Mouse (Mus musculus): ENCODE measurements around the gene Jazf1.

The Jazf1 gene

DNA sequence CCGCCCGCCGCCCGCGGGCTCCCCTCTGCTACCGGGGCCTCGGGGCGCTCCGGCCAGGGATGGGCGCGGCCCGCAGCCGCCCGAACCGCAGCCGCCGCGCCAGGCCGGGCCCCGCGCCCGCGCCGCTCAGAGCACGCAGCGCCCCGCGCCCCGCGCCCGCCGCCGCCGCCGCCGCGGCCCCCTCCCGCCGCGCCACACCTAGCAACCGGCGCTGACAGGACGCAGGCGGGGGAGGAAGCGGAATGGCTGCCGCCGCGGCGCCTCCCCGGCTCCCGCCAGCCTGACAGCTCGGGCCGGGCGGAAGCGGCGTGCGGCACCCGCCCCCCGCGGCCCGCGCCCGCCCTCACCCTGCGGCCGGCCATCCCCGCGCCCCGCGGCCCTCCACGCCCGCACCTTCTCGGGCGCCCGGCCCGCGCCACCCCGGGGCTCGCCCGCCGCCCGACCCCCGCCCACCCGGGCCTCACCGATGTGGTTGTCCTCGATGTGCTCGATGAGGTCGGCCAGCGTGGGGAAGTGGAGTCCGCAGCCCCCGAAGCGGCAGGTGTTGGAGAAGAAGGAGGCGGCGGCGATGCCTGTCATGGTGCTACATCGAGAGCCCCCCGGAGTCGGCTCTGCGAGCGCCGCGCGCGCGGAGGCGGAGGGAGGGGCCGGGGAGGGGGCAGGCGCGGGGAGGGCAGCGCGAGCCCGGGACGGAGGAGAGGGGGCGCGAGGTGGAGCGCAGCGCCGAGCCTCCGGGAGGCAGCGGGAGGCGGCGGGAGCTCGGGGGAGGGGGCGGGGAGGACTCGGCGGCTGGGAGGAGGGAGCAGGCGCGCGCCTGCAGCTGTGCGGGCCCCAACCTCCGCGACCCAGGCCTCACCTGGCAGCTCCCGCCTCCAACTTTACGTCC lies at the start of gene Jazf1:
Gene Jazf1 (minus strand): TSS at position 643 of the 886 bp plus-strand sequence.
- DNase-seq = peak; percentile 78

DNA sequence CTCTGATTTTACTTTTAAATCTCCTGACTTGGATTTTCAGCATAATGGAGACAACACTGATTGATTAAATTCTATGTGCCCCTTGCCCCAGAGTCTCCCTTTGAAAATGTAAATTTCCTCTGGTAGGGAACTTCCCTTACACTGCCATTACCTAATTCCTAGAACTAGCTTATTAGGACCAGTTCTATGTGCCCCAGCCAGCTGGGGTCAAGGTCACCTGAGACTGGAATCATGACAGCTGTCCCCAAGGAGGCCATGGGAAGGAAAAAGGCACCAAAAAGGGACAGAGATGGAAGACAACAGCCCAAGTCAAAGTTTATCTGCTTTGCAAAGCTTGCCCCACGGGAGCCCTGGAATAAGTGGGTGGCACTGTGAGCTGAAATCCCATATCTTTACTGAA lies 49.4 kb upstream of the Jazf1 start:
- DNase-seq = no peak

DNA sequence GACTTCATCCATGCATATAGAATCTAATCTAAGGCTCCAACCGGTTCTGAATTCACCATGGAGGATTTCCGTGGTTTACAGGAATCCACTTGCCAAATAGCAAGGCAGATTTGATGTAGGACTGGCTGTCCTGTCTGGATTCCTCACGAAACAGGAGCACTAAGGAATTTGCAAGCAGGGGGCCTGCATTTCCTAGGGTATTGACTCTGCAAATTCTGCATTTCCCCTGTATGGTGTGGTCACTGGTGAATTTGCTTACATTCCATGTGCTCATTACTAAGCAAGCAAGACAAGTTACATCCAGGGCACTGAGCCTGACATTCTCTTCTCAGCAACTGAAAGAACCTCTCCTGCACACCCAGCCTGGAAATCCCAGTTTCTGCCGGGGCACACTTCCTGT lies 18.4 kb upstream of the Jazf1 start:
- no peak for DNase-seq

DNA sequence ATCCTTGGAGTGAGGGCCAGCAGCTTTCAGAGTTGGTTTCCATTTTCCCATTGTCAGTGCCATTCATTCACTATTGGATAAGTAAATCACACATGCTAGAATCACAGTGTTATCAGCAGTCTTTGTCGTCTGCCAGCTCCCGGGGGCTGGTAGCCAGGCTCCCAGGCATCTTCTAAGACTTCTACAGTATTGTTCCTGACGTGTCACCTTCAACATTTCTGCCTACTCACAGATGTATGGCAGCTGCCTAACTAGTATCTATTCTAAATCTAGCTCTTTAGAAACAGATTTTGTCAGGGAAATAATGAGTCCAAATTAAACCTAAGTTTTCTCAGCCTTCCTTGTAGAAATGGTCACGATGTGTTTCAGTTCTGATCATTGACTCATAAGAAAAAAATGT lies 12.8 kb upstream of the Jazf1 start:
- DNase-seq = no peak

DNA sequence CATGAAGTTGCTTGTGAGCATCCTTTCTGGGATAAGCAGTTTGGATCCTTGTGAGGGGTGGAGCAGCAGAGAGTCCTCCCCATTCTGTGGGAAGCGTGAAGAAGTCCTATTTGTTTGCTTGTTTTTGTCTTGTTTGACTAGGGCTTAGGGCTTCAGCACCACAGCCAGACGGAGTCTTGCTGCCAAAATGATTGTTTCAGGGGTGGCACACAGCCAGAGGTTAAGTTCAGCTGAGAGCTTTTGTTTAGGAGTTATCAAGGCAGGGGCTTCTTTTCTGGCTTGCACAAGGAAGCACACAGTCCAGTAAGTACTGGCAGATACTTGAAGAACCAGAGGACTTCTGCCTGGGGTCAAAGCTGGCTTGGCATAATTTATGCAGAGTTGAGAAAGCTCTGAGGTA lies 10.2 kb upstream of the Jazf1 start:
- no peak for DNase-seq

DNA sequence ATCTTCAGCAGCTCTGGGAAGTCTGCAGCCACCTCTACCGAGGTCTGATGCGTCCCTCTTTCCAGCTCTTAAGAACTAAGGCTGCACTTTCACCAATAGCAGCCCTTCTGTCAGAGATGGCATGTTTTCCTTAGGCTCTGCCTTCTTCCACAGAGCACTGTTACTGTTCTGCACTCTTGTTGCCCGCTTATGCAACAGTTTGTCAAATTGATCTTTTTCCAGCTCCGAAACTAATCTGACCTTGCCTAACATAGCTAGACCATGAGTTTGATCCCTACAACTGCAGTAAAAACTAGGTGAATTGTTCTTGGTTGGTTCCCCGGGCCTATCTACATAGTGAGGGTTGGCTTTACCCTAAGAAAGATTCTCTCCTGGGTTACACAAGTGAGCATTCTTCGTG lies 3.3 kb upstream of the Jazf1 start:
- DNase-seq = no peak

DNA sequence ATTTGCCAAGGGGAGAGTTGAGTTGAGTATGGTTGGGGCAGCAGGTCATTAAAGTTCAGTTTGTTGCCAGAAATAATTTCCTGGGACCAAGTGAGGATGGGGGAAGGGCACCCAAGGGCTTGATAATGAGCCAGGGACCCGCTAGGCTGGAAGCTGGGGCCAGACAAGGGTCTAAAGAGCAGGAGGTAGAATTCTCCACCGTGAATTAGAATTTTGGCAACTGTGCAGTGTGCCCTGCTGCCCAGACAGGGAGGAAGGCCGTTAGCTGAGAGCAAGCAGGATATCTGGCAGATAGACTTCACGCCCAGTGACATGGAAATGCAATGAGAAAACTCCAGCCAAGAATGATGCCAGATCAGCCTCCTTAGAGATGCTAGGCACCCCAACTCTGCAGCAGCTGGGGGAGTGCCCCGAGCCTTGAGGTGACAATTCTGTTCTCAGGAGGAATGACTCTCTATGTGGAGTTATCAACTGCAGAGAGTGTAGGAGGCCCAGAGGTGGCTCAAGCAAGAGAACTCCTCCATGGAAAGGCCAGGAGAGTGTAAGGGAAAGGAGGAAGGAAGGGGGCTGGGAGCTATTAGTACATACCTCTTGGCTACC lies 1.6 kb upstream of the Jazf1 start:
- DNase-seq = no peak

DNA sequence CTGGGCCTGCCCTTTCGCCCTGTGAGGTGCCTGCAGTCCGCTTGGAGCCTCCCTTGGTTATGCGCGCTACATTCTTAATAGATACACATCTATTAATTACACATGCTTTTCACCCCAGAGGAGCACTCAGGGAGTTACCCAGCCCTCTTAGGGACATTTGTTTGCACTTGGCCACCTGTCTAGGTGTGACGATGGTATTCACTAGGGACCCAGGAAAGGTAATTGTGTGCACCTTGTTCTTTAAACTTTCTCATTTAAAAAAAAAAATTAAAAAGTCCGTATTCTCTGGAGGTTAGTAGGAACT lies 396 bp upstream of the Jazf1 start:
- DNase-seq = no peak

DNA sequence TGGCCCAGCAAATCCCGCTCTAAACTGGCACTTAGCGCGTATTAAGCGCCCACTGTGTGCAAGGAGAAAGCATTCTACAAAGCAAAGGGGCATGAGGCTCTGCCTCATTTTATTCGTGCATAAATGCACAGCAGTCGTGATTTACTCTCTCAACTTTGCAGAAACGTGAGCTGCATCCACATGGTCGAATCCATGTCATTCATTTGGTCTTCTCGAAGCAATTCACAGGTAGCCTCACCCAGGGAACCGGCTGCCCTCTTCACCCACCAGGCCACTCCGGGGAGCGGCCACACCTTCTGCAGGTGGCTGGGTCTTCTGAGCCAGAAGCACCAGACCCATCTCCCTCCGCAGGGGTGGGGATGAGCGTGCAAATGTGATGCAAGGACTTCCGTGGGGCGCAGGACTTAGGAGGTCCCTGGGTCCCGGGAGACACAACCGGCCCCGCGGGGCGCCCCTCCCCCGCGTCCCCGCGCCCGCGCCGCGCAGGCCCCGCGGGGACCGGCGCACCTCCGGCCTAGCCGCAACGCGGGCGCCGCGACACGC lies 914 bp downstream of the Jazf1 start:
- peak; percentile 38 for DNase-seq

DNA sequence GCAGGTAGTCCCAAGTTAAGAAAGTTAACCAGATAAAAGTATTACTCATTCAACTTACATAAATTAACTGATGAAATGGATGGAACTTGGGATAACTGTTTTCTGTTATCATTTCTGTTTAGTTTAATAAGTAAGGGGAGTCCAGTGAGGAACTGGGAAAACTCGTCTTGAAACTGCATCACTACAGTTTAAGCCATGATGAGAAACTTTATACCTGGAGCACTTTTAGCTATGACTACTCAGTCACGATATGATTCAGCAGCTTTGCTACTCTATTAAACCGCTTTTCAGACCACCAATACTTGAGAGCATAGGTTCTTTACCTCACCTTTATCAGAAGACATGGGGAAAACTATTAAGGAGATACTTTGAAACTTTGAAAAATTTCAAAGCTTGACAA lies 1.5 kb downstream of the Jazf1 start:
- no peak for DNase-seq

DNA sequence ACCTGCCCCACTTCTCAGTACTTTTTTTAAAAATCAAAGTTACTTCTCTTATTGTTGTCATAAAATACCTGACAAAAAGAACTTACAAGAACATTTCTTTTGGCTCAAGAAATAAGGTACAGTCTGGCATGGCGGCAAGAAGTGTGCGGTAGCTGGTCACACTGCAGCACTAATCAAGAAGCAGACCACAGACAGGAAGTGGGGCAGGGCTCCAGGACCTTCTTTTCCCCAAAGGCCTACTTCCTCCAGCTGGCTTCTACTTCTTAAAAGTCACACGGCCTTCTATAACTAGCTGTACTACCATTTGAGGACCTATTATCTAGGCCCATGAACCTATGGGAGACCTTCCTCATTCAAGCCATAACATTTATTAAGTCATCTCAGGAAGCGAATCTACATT lies 4.4 kb downstream of the Jazf1 start:
- no peak for DNase-seq

DNA sequence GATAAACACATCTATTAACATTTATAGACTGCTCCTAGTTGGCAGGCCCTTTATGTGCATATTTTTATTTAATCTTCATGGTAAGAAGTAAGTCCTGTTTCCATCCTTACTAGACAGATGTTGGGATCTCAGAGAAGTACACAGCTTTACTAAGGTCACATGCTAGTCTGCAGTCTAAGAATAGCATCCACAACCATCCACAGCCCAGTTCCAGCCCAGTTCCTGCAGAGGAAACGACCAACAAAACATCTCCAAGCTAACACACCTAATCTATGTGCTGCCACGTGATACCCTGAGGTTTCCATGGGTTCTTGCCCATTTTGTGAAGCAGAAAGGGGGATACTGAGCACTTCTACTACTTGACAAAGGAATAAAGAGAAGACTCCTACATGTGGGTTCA lies 13.5 kb downstream of the Jazf1 start:
- DNase-seq = no peak

DNA sequence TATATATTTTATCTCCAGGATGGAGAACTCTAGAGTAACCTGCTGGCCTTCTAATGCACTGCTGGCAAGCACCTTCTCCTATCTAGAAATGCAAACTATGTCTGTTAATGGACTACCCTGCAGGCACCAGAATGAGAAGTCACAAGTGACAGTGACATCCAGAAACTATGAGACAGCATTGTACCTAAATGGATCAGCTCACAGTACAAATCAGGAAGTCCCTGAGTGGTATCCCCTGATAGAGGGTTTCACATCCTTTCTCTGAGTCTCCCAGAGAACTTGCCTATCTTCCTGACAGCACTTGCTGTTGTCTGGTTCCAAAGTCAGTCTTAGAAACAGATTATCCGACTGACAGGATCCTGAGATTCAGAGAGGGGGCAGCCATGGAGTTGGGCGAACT lies 22.9 kb downstream of the Jazf1 start:
- DNase-seq = no peak

DNA sequence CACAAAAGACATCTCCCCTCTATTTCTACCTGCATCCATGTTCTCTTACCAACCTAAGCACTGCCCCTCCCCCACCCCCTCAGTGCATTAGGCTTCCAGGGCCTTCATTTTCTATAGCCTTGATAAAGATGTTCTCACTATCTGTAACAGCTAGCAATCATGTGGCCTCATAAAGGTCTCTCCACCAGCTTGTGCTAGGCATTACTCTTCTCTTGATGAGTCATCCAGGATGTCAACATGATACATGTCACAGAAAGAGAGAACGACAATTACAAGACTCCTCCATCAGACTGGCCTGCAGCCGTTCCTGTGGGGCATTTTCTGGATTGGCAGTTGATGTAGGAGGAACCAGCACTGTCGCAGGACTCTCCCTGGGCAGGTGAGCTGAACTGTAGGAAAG lies 30.3 kb downstream of the Jazf1 start:
- DNase-seq = no peak

DNA sequence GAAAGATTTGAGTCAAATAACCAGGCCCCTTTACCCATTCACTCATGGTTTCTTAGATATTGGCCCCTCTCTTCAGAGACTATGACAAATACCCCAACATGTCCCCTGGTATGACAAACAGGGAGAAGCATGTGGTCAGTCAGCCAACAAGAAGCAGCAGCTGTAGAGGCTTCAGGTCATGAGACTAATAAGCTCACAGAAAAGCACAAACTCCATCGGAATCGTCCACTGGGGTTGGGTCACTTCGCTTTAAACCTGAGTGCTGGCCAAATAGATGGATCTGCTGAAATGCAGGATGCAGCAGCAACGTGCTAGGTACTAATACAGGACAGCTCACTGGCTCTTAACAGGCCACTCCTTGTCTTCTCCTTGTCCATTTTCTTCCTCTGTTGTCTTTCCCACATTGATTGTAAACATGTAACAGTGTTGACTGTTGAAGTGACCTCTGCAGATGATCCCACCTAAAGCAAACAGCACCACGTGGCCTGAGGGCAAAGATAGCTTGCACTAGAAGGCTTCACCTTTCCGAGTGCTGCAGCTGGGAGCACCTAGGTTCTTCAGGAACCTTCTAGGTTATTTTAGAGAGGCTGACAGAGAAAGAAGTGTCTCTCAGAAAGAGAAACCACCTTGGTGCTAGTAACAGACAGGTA lies 33.9 kb downstream of the Jazf1 start:
- no peak for DNase-seq

DNA sequence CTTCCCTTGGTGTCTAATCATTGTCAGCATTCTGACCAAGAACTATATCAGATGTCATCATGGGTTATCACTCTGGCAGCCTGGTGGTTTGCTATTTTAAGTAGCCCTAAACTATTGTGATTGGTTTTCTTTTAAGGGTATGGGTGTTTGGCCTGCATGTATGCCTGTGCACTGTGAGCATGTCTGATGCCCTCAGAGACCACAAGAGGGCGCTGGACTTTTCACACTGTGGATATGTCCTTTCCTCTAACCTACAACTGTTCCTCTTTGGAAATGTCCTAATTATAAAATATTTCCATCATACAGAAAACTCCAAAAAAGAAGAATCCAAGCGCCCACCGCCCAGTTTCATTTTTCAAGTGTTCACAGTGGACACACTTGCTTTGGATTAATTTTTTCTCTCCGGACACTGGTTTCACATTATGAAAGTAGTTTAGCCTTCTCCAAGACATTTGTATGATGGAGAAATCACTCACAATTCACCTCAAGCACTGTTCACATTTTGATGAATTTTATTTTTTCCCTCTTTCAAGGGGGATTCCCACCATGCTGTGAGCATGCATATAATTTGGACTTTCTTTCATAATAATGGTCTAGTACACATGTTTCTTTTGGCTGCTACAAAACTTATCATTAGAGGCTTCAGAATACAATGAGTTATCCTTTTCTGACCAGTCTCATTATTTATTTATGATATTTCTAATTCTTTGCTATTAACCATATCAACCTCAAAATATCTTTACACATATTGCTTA lies 35.5 kb downstream of the Jazf1 start:
- DNase-seq = peak; percentile 50

DNA sequence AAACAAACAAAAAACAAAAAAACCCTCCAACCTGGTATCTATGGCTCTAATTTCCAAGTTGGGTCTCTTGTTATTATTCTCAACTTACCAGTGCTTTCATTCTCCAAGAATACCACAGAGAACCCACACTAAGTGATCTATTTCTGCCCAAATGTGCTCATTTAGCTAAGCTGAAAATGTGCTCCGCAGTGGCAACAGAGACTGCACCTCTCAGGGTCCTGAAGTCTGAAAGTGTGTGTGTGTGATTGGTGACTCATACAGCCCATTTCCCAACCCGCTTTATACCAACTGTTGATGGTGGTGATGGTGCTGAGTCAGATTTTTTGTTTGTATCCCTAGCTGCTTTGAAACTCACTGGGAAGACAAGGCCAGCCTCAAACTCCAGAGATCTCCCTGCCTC lies 46.4 kb downstream of the Jazf1 start:
- DNase-seq = no peak

DNA sequence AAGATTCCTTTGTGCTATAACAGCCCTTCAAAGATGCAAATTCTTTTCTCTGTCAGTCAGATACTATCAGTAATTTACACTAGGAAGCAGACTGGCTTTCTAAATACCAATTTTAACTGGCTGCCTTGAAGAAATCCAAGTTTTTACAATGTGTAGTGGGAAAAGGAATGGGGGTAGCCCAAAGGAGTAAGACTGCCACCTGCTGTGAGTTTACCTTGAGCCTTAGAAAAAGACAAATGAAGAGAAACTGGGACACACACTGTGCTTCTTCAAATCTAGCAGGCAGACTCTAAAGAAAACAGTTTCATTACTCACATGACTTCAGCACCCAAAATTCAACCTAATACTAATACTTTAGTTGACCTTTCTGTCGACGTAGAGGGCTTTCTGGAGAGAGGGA lies 47.4 kb downstream of the Jazf1 start:
- DNase-seq = no peak

DNA sequence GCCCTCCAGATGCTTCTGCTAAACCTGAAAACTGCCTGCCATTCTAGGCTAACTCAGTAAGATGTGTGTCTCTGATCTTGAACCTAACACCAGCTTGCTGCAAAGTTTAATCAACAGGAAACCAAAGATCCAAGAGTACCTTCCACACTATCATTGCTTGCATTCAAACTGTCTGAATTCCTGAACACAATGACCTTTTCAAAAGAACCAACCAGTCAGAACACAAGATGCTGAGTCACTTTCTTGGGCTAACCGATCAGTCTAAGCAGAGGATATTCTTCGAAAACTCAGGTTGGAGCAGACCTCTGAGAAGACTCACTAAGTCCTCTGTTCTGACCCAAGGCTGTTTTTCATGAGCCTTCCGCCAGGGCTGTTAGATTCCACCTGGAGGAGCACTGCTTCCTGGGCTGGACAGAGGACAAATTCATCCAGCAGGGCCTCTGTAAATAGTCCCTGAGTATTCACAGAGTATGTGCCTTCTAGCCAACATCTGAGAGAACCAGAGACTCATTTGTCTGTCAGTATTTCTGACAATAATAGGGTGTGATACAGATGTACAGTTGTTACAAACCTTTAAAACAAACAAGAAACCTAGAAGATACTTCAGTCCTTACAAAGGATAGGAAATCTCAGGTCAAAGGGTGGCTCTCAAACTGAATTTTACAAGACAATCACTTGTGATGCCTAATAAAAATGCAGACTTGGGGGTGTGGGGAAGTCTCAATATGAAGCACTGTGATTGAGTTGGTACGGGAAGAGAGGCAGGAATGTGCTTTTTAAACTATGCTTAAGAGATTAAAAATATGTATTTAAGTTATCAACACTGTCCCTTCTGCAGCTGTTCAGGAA lies 50.9 kb downstream of the Jazf1 start:
- DNase-seq = no peak

DNA sequence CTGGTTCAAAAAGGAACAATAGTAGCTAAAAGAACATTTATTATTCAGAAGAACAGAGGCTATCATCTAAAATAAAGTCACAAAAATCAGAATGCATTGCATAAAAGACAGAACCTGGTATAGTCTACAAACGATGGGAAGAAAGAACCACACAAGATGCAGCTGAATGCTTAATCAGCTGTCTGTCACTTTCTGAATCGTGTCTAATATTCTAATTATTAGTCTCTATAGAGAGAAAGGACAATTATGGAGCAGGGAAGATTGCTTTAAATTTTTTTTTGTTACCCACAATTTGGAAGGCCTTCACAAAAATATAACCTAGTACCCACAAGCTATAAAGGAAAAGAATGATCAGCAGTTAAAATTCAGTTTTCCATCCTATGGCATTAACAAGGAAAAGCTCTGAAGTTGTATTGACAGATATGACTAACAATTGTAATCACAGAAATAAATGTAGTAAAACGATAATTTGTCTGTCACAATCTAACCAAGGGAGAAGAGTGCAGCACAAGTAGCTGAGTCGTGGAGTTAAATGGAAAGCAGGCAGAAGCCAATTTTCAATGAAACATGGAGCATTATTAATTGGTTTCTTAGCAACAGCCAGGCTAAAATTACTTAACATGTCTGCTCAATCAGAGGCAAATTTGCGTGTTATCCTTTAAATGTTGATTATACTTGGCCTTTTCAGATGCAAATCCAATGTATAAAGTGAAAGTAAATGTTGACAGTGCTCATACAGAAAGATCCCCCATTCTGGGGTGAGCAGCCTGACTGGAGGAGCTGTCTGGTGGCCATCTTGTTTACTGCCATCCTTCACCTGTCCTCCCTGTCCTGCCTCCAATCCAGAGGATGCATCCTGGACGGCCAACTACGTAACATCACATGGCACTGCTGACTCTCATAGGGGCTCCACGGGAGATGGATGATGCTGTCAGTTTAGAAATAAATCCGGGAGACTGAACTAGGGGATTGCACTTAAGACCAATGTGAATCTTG lies 53.7 kb downstream of the Jazf1 start:
- DNase-seq = no peak

DNA sequence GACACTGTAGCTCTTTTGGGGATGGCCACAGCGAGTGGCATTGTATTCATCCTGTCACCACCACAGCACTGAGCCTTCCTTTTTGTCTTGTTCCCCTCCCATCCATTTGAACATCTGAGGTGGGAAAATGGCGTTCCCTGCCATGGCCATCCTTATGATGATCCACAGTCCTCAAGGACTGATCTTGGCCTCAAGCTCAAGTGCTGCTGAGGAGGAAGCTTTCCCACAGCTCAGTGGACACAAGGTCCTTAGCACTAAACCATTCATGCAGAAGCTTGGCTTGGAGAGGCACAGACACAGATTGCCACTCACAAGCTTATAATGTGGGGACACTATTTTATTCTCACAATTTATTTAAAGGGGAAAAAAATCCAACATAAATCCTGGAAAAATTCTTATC lies 58.1 kb downstream of the Jazf1 start:
- DNase-seq = no peak
